28 mouse cellular contexts compared by ENCODE assay signal in genomic region chr11:88610112-88610511, GRCm38 (mm10).
"Had no signal": no experiment of that assay in that cellular context is flagged by ENCODE, and none has a peak within 500 bp of the region (broad histone marks: within the 10 kb centered on the region; RNA-seq: fewer than 3 reads in every experiment).

No protein-coding gene starts in this region.

- H3K9me3 ChIP-seq: embryonic facial prominence, embryonic 10.5 days; embryonic facial prominence, embryonic 12.5 days; embryonic facial prominence, embryonic 13.5 days; embryonic facial prominence, embryonic 15.5 days; forebrain, embryonic 10.5 days; forebrain, embryonic 12.5 days; forebrain, embryonic 13.5 days; forebrain, embryonic 15.5 days had no signal

- H3K27ac ChIP-seq: embryonic facial prominence, embryonic 10.5 days; embryonic facial prominence, embryonic 12.5 days; embryonic facial prominence, embryonic 13.5 days; embryonic facial prominence, embryonic 15.5 days; forebrain, embryonic 12.5 days; forebrain, embryonic 13.5 days; forebrain, embryonic 15.5 days; gastrocnemius, adult 2 months had no signal

- H3K27me3 ChIP-seq: embryonic facial prominence, embryonic 12.5 days; embryonic facial prominence, embryonic 13.5 days; embryonic facial prominence, embryonic 15.5 days; forebrain, embryonic 12.5 days; forebrain, embryonic 13.5 days; forebrain, embryonic 15.5 days had no signal

- H3K9ac ChIP-seq: embryonic facial prominence, embryonic 12.5 days; embryonic facial prominence, embryonic 13.5 days; embryonic facial prominence, embryonic 15.5 days; forebrain, embryonic 12.5 days; forebrain, embryonic 13.5 days; forebrain, embryonic 15.5 days; forebrain, postnatal 0 days had no signal

- H3K4me2 ChIP-seq: embryonic facial prominence, embryonic 12.5 days; embryonic facial prominence, embryonic 13.5 days; embryonic facial prominence, embryonic 15.5 days; forebrain, embryonic 12.5 days; forebrain, embryonic 13.5 days; forebrain, embryonic 15.5 days had no signal

- ATAC-seq: forebrain, embryonic 13.5 days; forebrain, embryonic 14.5 days; forebrain, embryonic 15.5 days; forebrain, embryonic 16.5 days; forebrain, postnatal 0 days had no signal

- H3K4me3 ChIP-seq: embryonic facial prominence, embryonic 10.5 days; embryonic facial prominence, embryonic 12.5 days; embryonic facial prominence, embryonic 13.5 days; embryonic facial prominence, embryonic 15.5 days; erythroblast, embryonic 14.5 days; forebrain, embryonic 10.5 days; forebrain, embryonic 12.5 days; forebrain, embryonic 13.5 days; forebrain, embryonic 15.5 days; gastrocnemius, adult 2 months had no signal

- H3K36me3 ChIP-seq: embryonic facial prominence, embryonic 13.5 days; embryonic facial prominence, embryonic 15.5 days; forebrain, embryonic 15.5 days had no signal

- DNase-seq: cerebellum, adult 2 months; cerebellum, adult 8-10 months; cerebellum, adult 9-10 months; cerebellum, adult 9-11 months; cerebellum, postnatal 10 days; cerebellum, postnatal 14 days; cerebellum, postnatal 25 days; cerebellum, postnatal 36 days; embryo, embryonic 11 days; forebrain, postnatal 0 days; gastrocnemius, adult 2 months; gastrocnemius, postnatal 10 days; gastrocnemius, postnatal 14 days; gastrocnemius, postnatal 25 days; gastrocnemius, postnatal 36 days; heart, adult 11 months; heart, adult 18-20 months had no signal
